Mouse (Mus musculus) lung, embryonic 16.5 days (tissue): ENCODE results near the gene Klhdc7b. TPM values are rescaled to one million over a fixed set of nuclear protein-coding genes. Genes with fewer than 3 reads are reported as not detected.

ENCODE experiments used
- polyA plus RNA-seq: library from polyadenylated mRNA; unstranded; fragments of >200 nt; fragmentation: Nextera tagmentation; extraction: Ambion mirVana; gene quantifications from 2 replicates; pipeline ENCODE4 v1.2.1, GENCODE M21; 2015

Klhdc7b gene
- polyA plus RNA-seq, 1 experiment from 2014 or later, result 0.04 TPM

Other genes with a start within 250 kb of the Klhdc7b start
- 12.2 and 13.9 TPM in 2 replicates for gene Mapk12, start 244.2 kb upstream of the Klhdc7b start, polyA plus RNA-seq
- gene Mapk11, start 235.3 kb upstream of the Klhdc7b start, polyA plus RNA-seq, result 9.6 and 10.3 TPM in 2 replicates
- gene Plxnb2, start 204.1 kb upstream of the Klhdc7b start, polyA plus RNA-seq, result 134 and 139 TPM in 2 replicates
- 12.2 and 12.5 TPM in 2 replicates for gene Dennd6b, start 188.4 kb upstream of the Klhdc7b start, polyA plus RNA-seq
- gene Ppp6r2, start 173.4 kb upstream of the Klhdc7b start, polyA plus RNA-seq, result 25.7 and 26.4 TPM in 2 replicates
- gene Sbf1, start 69.6 kb upstream of the Klhdc7b start, polyA plus RNA-seq, result 42.2 and 50.5 TPM in 2 replicates
- 0.64 and 1.0 TPM in 2 replicates for gene Adm2, start 62.2 kb upstream of the Klhdc7b start, polyA plus RNA-seq
- not detected in 2 replicates for gene Miox, start 50.5 kb upstream of the Klhdc7b start, polyA plus RNA-seq
- 79.0 and 83.6 TPM in 2 replicates for gene Lmf2, start 29.3 kb upstream of the Klhdc7b start, polyA plus RNA-seq
- 158 and 172 TPM in 2 replicates for gene Ncaph2, start 29.2 kb upstream of the Klhdc7b start, polyA plus RNA-seq
- 3.4 and 7.7 TPM in 2 replicates for gene Sco2, start 11.1 kb upstream of the Klhdc7b start, polyA plus RNA-seq
- 1.5 and 1.6 TPM in 2 replicates for gene Tymp, start 7.9 kb upstream of the Klhdc7b start, polyA plus RNA-seq
- gene Odf3b, start 5.6 kb upstream of the Klhdc7b start, polyA plus RNA-seq, result 9.6 and 16.1 TPM in 2 replicates
- gene Syce3, start 25.6 kb downstream of the Klhdc7b start, polyA plus RNA-seq, result not detected in 2 replicates
- gene Cpt1b, start 40.9 kb downstream of the Klhdc7b start, polyA plus RNA-seq, result 4.7 and 5.7 TPM in 2 replicates
- 2.6 and 2.9 TPM in 2 replicates for gene C730034F03Rik, start 44.7 kb downstream of the Klhdc7b start, polyA plus RNA-seq
- gene Gm44502, start 44.8 kb downstream of the Klhdc7b start, polyA plus RNA-seq, result not detected in 2 replicates
- gene Chkb, start 45.0 kb downstream of the Klhdc7b start, polyA plus RNA-seq, result 58.4 and 60.4 TPM in 2 replicates
- gene Mapk8ip2, start 69.0 kb downstream of the Klhdc7b start, polyA plus RNA-seq, result 0.50 and 0.74 TPM in 2 replicates
- gene Arsa, start 92.5 kb downstream of the Klhdc7b start, polyA plus RNA-seq, result 22.1 and 27.0 TPM in 2 replicates
- gene Shank3, start 114.7 kb downstream of the Klhdc7b start, polyA plus RNA-seq, result 2.3 and 2.5 TPM in 2 replicates
- 0.14 and 0.20 TPM in 2 replicates for gene Acr, start 183.4 kb downstream of the Klhdc7b start, polyA plus RNA-seq
- gene Rabl2, start 207.0 kb downstream of the Klhdc7b start, polyA plus RNA-seq, result 51.3 and 52.8 TPM in 2 replicates